Mouse (Mus musculus): ENCODE measurements around the gene Apopt1.
A peak's percentile ranks its signal among the peaks of the same experiment; 100 is the strongest.

GRCm38 (mm10) chr12:111713004-111713651 lies at the start of gene Apopt1, which contains the start of gene Bag5:
- TF ChIP-seq POLR2A (IDR thresholded peaks at IDR 0.05; ENCODE audit: insufficient read length, low read depth) (peak; percentile 89), REST (IDR thresholded peaks at IDR 0.05; ENCODE audit: insufficient read depth, insufficient read length) (no peak), TCF12 (IDR thresholded peaks at IDR 0.05; ENCODE audit: insufficient read depth, poor library complexity, severe bottlenecking) (no peak), POLR2AphosphoS2 (IDR thresholded peaks at IDR 0.05; ENCODE audit: insufficient read length, low read depth) (peak; percentile 82), USF1 (IDR thresholded peaks at IDR 0.05; ENCODE audit: low read depth) (no peak), TCF3 (IDR thresholded peaks at IDR 0.05; ENCODE audit: insufficient read length, low read depth) (no peak)

Data from myocyte (in vitro differentiated cells).